Mouse (Mus musculus) kidney, adult 2 months (tissue): ENCODE data around the gene Slc22a6.

Source experiments
- CTCF ChIP-seq: fragments of 200-500 bp; conservative IDR thresholded peaks from 2 replicates; pipeline ENCODE4 v1.5.1; 2011; ENCODE audit warnings: low read depth, mild to moderate bottlenecking, control low read depth, low read length, moderate library complexity, mixed read lengths; ENCODE audit not compliant: insufficient read depth, insufficient read length
- POLR2A ChIP-seq: fragments of 200-500 bp; IDR thresholded peaks from one replicate; pipeline ENCODE4 v1.6.1; 2011; ENCODE audit warnings: low read depth, low read length, control low read depth

DNA sequence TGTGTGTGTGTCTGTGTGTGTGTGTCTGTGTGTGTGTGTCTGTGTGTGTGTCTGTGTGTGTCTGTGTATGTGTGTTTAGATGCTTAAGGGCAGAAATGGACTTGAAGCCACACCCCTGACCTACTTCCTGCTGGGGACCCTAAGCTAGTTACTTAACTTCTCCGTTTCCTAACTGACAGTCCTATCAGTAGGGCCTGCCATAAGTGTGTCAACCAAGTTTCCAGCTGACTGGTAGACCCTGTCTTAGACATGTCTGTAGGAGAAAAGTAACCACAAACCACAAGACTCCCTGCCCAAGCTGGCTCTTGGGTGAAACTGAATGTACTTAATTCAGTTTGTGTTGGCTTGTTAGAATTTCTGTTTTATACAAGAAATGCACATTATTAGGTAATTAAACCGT lies 25.7 kb upstream of the Slc22a6 start:
- no peak for TF ChIP-seq CTCF
- TF ChIP-seq POLR2A = no peak
